Mouse (Mus musculus): ENCODE data around the gene Olfr585.
A peak's percentile ranks its signal among the peaks of the same experiment; 100 is the strongest.

The Olfr585 gene

GRCm38 (mm10) chr7:103097420-103097819 is at the start of gene Olfr585:
Gene Olfr585, plus strand, starts transcription at chr7:103097720.
- DNase-seq (ENCODE audit: low read depth), result no peak

- DNase-seq (ENCODE audit: low read depth), result no peak
These were observed 46.5 kb upstream of the Olfr585 start, which contains the start of gene Olfr583 for GRCm38 (mm10) chr7:103051000-103051399. Gene Olfr583, plus strand, starts transcription at chr7:103051300.

- DNase-seq (ENCODE audit: low read depth), result no peak
These were observed 15.9 kb upstream of the Olfr585 start, which contains the start of gene Olfr584 for GRCm38 (mm10) chr7:103081585-103081984. Gene Olfr584, plus strand, starts transcription at chr7:103081885.

- DNase-seq (ENCODE audit: low read depth), result peak; percentile 1
These were observed 21.9 kb downstream of the Olfr585 start for GRCm38 (mm10) chr7:103119406-103119805.

GRCm38 (mm10) chr7:103125538-103125937 is 28.0 kb downstream of the Olfr585 start, which contains the start of gene Olfr586:
Gene Olfr586, minus strand, starts transcription at chr7:103125638.
- no peak for DNase-seq (ENCODE audit: low read depth)

- DNase-seq (ENCODE audit: low read depth), result no peak
These were observed 43.1 kb downstream of the Olfr585 start, which contains the start of gene Olfr588-ps1 for GRCm38 (mm10) chr7:103140579-103140978. Gene Olfr588-ps1, plus strand, starts transcription at chr7:103140879.

All from NIH3T3 (cell line).